Mouse (Mus musculus): ENCODE results near the gene 4933406M09Rik.

- TF ChIP-seq CTCF (IDR thresholded peaks at IDR 0.05) (no peak), EP300 (IDR thresholded peaks at IDR 0.05) (no peak)
Measured at GRCm38 (mm10) chr1:134342781-134343310, 42.9 kb upstream of the 4933406M09Rik start.
